Mouse (Mus musculus): Measurements from ENCODE around the gene Cacna2d4.

DNA sequence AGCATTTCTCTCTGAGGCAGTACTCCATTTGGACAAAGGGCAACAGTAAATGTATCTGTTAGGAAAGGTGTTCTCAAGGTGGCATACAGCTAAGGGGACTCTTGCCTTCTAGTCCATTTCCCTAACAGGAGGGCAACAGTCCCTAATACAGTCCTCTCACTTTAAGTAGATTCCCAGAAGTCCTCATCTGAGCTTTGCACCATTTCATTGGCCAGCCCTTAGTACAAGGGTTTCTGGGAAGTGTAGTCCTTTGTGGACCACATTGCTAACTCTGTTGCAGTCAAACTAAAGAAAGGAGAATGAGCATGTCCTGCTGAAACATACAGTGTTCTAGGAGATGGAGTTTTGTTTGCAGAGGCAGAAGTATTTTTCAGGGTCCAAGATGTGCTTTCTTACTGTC lies 105.1 kb downstream of the Cacna2d4 start:
- TF ChIP-seq ZNF384 (IDR thresholded peaks at IDR 0.05; ENCODE audit: low read depth, low read length) (no peak), CHD2 (IDR thresholded peaks at IDR 0.05; ENCODE audit: low read depth, low read length) (no peak), ZC3H11A (IDR thresholded peaks at IDR 0.05; ENCODE audit: borderline replicate concordance, low read depth, low read length) (no peak)

Measured in ES-E14 (cell line).